Mouse (Mus musculus): ENCODE results near the gene Pnck.

Pnck gene

GRCm38 (mm10) chrX:73639901-73640469, 19.9 kb downstream of the Pnck start:
- DNase-seq (ENCODE audit: extremely low spot score, low spot score), result peak; percentile 37

- DNase-seq (ENCODE audit: extremely low spot score, low spot score), result peak; percentile 63
Measured at GRCm38 (mm10) chrX:73639255-73639675, 20.7 kb downstream of the Pnck start, which contains the start of gene Dusp9. TSS of gene Dusp9 (plus strand) at chrX:73639419.

- no peak for DNase-seq (ENCODE audit: extremely low spot score, low spot score)
Measured at GRCm38 (mm10) chrX:73637415-73637814, 22.5 kb downstream of the Pnck start.

GRCm38 (mm10) chrX:73635425-73635824, 24.5 kb downstream of the Pnck start:
- DNase-seq (ENCODE audit: extremely low spot score, low spot score), result no peak

- DNase-seq (ENCODE audit: extremely low spot score, low spot score), result no peak
Measured at GRCm38 (mm10) chrX:73626981-73627380, 32.9 kb downstream of the Pnck start.

DNA sequence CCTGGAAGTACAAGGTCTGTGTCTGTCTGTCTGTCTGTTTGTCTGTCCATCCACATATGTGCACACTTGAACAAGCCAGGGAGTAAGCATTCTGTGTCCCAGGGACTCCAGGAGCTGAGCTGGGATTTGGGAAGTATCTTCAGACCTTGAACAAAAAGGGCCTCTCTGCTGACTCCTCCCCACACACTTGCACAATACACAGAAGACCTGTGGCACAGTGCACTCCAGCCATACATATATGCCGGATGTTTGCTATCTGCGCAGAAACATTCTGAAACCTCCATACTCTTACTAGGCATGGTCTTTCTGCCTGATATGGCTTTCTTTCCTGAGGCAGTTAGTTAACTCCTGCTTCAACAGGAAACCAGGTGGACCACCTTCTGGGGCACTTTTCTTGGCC, 40.0 kb downstream of the Pnck start:
- no peak for DNase-seq (ENCODE audit: extremely low spot score, low spot score)

GRCm38 (mm10) chrX:73619401-73619800, 40.5 kb downstream of the Pnck start:
- DNase-seq (ENCODE audit: extremely low spot score, low spot score), result no peak

DNA sequence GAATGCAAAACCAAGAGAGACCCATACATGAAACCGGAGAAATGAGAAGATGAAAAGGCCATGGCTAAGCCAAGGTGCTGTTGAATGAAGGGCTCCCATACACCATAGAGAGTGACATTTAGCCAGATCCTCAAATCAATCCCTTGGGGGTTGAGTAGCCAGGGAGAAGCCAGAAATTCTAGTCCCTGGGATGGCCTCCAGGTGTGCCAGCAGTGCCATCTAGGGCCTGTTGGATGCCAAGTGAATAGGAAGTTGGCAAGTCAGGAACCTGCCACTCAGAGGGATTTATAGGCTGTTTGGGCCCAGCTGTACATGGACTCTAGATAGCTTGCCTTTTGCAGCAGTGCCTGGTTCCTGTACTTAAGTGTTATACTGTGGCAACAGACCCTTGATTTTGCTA, 44.0 kb downstream of the Pnck start:
- DNase-seq (ENCODE audit: extremely low spot score, low spot score), result no peak

GRCm38 (mm10) chrX:73613665-73614064, 46.3 kb downstream of the Pnck start:
- no peak for DNase-seq (ENCODE audit: extremely low spot score, low spot score)
